ENCODE assay signal across 7 mouse cellular contexts in the genomic region with DNA sequence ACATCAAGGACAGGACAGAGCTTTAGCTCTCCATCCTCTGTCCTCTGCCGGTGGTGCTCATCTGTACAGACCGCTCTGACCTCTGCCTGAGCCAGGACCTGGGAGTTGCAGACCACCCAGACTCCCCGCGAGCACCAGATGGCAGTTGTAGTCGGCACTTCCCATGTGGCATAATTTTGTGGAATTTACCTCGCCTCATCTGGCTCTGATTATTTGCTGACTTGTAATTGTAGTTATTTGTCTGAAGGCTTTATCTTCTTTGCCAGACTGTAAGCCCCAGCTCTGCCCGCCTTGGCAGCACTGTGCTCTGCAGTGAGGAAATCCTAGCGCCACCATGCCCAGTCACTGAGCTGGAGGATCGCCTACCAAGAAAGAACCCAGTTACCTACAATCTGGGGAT. TPM values are rescaled to one million over a fixed set of nuclear protein-coding genes. Genes with fewer than 3 reads are reported as not detected.
DNase-seq lines count a peak whose midpoint lies in the region; ATAC-seq and TF ChIP-seq lines count a peak whose summit lies in the region.

No protein-coding gene starts in this region.

- H3K9me3 ChIP-seq in lung, embryonic 16.5 days (ENCODE audit: control insufficient read depth, low read length) = no peaks in the 10 kb centered on the region
- H3K9me3 ChIP-seq in lung, postnatal 0 days (ENCODE audit: low read length) = no peaks in the 10 kb centered on the region
- no peaks in the 10 kb centered on the region for H3K9me3 ChIP-seq in forebrain, embryonic 12.5 days
- H3K9me3 ChIP-seq in limb, embryonic 14.5 days (ENCODE audit: control insufficient read depth, low read length) = no peaks in the 10 kb centered on the region
- H3K9me3 ChIP-seq in stomach, embryonic 15.5 days = no peaks in the 10 kb centered on the region

- DNase-seq in lung, postnatal 0 days (ENCODE audit: low spot score) = no peak
- no peak for DNase-seq in limb, embryonic 14.5 days (ENCODE audit: low spot score)
- DNase-seq in kidney, postnatal 36 days = no peak
- no peak for DNase-seq in cerebellum, adult 2 months

- H3K27ac ChIP-seq in lung, embryonic 16.5 days (ENCODE audit: low read length) = no peak overlapping the region
- no peak overlapping the region for H3K27ac ChIP-seq in lung, postnatal 0 days (ENCODE audit: low read length)
- H3K27ac ChIP-seq in forebrain, embryonic 12.5 days = no peak overlapping the region
- H3K27ac ChIP-seq in limb, embryonic 14.5 days (replicated peaks; ENCODE audit: low read depth, low read length) = no peak overlapping the region
- H3K27ac ChIP-seq in stomach, embryonic 15.5 days = no peak overlapping the region
- H3K27ac ChIP-seq in cerebellum, adult 2 months (ENCODE audit: insufficient read depth, low read length) = no peak overlapping the region

- 0 out of 2 replicates have a peak, but pooled peaks have one; percentile 26 for ATAC-seq in lung, embryonic 16.5 days (ENCODE audit: low read depth)
- ATAC-seq in lung, postnatal 0 days = no peak
- ATAC-seq in forebrain, embryonic 12.5 days (ENCODE audit: low FRiP score) = no peak
- ATAC-seq in limb, embryonic 14.5 days (ENCODE audit: low FRiP score, low read depth) = no peak
- ATAC-seq in stomach, embryonic 15.5 days (ENCODE audit: insufficient read depth, low FRiP score, low read depth) = no peak

- no peak for TF ChIP-seq POLR2A in limb, embryonic 14.5 days (IDR thresholded peaks at IDR 0.05; ENCODE audit: borderline replicate concordance, extremely low read depth, insufficient read depth, insufficient read length)
- no peak for TF ChIP-seq POLR2A in cerebellum, adult 2 months (IDR thresholded peaks at IDR 0.05; ENCODE audit: borderline replicate concordance, insufficient read depth, low read length)

- TF ChIP-seq EP300 in lung, postnatal 0 days (IDR thresholded peaks at IDR 0.05) = no peak

- peak overlapping the region; percentile 53 for H3K4me2 ChIP-seq in lung, embryonic 16.5 days (ENCODE audit: low read depth, low read length)
- no peak overlapping the region; the same call in 1 of the 2 replicates for H3K4me2 ChIP-seq in lung, postnatal 0 days (replicated peaks; ENCODE audit: low read depth, low read length)
- H3K4me2 ChIP-seq in forebrain, embryonic 12.5 days = peak overlapping the region; percentile 35
- H3K4me2 ChIP-seq in limb, embryonic 14.5 days (replicated peaks; ENCODE audit: low read depth, low read length, severe bottlenecking) = peak overlapping the region; percentile 48
- peak overlapping the region; percentile 39 for H3K4me2 ChIP-seq in stomach, embryonic 15.5 days

- no peak for TF ChIP-seq CTCF in lung, postnatal 0 days (IDR thresholded peaks at IDR 0.05)
- TF ChIP-seq CTCF in cerebellum, adult 2 months (IDR thresholded peaks at IDR 0.05; ENCODE audit: borderline replicate concordance, insufficient read depth, low read depth, low read length) = no peak

- no peaks in the 10 kb centered on the region; the same call in 1 of the 2 replicates for H3K4me1 ChIP-seq in lung, embryonic 16.5 days (replicated peaks; ENCODE audit: control insufficient read depth, insufficient read depth, low read length)
- 0 out of 2 replicates have a peak, but pooled peaks cover 3% of the 10 kb centered on the region for H3K4me1 ChIP-seq in lung, postnatal 0 days (ENCODE audit: insufficient read depth, low read depth, low read length)
- peaks cover 10% of the 10 kb centered on the region; the same call in 1 of the 2 replicates for H3K4me1 ChIP-seq in forebrain, embryonic 12.5 days
- peaks cover 6% of the 10 kb centered on the region for H3K4me1 ChIP-seq in limb, embryonic 14.5 days (ENCODE audit: control insufficient read depth, insufficient read depth, low read length)
- 0 out of 2 replicates have a peak, but pooled peaks cover 6% of the 10 kb centered on the region for H3K4me1 ChIP-seq in stomach, embryonic 15.5 days
- H3K4me1 ChIP-seq in cerebellum, adult 2 months (ENCODE audit: control insufficient read depth, insufficient read depth, low read length) = no peaks in the 10 kb centered on the region

- no peaks in the 10 kb centered on the region for H3K36me3 ChIP-seq in lung, embryonic 16.5 days (ENCODE audit: control insufficient read depth, insufficient read depth, low read length)
- no peaks in the 10 kb centered on the region for H3K36me3 ChIP-seq in lung, postnatal 0 days (ENCODE audit: insufficient read depth, low read length)
- no peaks in the 10 kb centered on the region for H3K36me3 ChIP-seq in forebrain, embryonic 12.5 days (replicated peaks)
- H3K36me3 ChIP-seq in limb, embryonic 14.5 days (ENCODE audit: control insufficient read depth, insufficient read depth, low read length) = no peaks in the 10 kb centered on the region
- H3K36me3 ChIP-seq in stomach, embryonic 15.5 days = no peaks in the 10 kb centered on the region

- peak overlapping the region; percentile 31; the same call in 1 of the 2 replicates for H3K9ac ChIP-seq in lung, embryonic 16.5 days (ENCODE audit: low read length)
- H3K9ac ChIP-seq in lung, postnatal 0 days (replicated peaks; ENCODE audit: low read depth) = no peak overlapping the region
- H3K9ac ChIP-seq in forebrain, embryonic 12.5 days = no peak overlapping the region
- no peak overlapping the region for H3K9ac ChIP-seq in limb, embryonic 14.5 days (ENCODE audit: low read depth, low read length, severe bottlenecking)
- no peak overlapping the region for H3K9ac ChIP-seq in stomach, embryonic 15.5 days

- WGBS in lung, embryonic 16.5 days = 16% methylated on average over 9 of the region's 9 CpGs
- 15% methylated on average over 9 of the region's 9 CpGs for WGBS in lung, postnatal 0 days
- WGBS in forebrain, embryonic 12.5 days = 19% methylated on average over 9 of the region's 9 CpGs
- WGBS in limb, embryonic 14.5 days = 11% methylated on average over 9 of the region's 9 CpGs
- WGBS in stomach, embryonic 15.5 days = 17% methylated on average over 9 of the region's 9 CpGs
- WGBS in cerebellum, adult 2 months = 4% methylated on average over 9 of the region's 9 CpGs

- H3K27me3 ChIP-seq in lung, embryonic 16.5 days (ENCODE audit: control insufficient read depth, insufficient read depth, low read depth, low read length) = no peaks in the 10 kb centered on the region
- H3K27me3 ChIP-seq in lung, postnatal 0 days (replicated peaks; ENCODE audit: insufficient read depth, low read length) = no peaks in the 10 kb centered on the region
- H3K27me3 ChIP-seq in forebrain, embryonic 12.5 days = peaks cover 20% of the 10 kb centered on the region
- 0 out of 2 replicates have a peak, but pooled peaks cover 7% of the 10 kb centered on the region for H3K27me3 ChIP-seq in limb, embryonic 14.5 days (ENCODE audit: control insufficient read depth, insufficient read depth, low read length)
- no peaks in the 10 kb centered on the region for H3K27me3 ChIP-seq in stomach, embryonic 15.5 days (replicated peaks)
- no peaks in the 10 kb centered on the region for H3K27me3 ChIP-seq in cerebellum, adult 2 months (ENCODE audit: control insufficient read depth, insufficient read depth, low read length)

- peak overlapping the region; percentile 24 for H3K4me3 ChIP-seq in lung, embryonic 16.5 days (ENCODE audit: low read length)
- H3K4me3 ChIP-seq in lung, postnatal 0 days (ENCODE audit: low read depth, low read length) = no peak overlapping the region
- H3K4me3 ChIP-seq in forebrain, embryonic 12.5 days (replicated peaks) = no peak overlapping the region; the same call in 1 of the 2 replicates
- peak overlapping the region; percentile 21; the same call in 1 of the 2 replicates for H3K4me3 ChIP-seq in limb, embryonic 14.5 days (replicated peaks; ENCODE audit: low read length)
- H3K4me3 ChIP-seq in stomach, embryonic 15.5 days (replicated peaks) = no peak overlapping the region
- no peak overlapping the region for H3K4me3 ChIP-seq in cerebellum, adult 2 months (replicated peaks; ENCODE audit: insufficient read depth, low read depth, low read length)

RNA-seq across cellular contexts. Expression of a gene that starts 35.8 kb away (rescaled TPM):
- 19.1 and 22.1 TPM in 2 replicates for polyA plus RNA-seq in lung, embryonic 16.5 days (2015; fragmentation: Nextera tagmentation; extraction: Ambion mirVana)
- 15.3 and 16.4 TPM in 2 replicates for polyA plus RNA-seq in lung, postnatal 0 days (2015; fragmentation: Nextera tagmentation; extraction: Ambion mirVana)
- 33.5 and 34.9 TPM in 2 replicates for polyA plus RNA-seq in forebrain, embryonic 12.5 days (2016; fragmentation: Nextera tagmentation; extraction: Ambion mirVana)
- polyA plus RNA-seq in limb, embryonic 14.5 days (2012; rRNA removed) = 10.4 and 11.0 TPM in 2 replicates
- polyA plus RNA-seq in limb, embryonic 14.5 days (2014; fragmentation: Nextera tagmentation; extraction: Ambion mirVana) = 21.7 and 27.2 TPM in 2 replicates
- 16.0 and 16.7 TPM in 2 replicates for polyA plus RNA-seq in stomach, embryonic 15.5 days (2015; fragmentation: Nextera tagmentation; extraction: Ambion mirVana)
- 12.1 and 12.6 TPM in 2 replicates for polyA plus RNA-seq in cerebellum, adult 2 months (2012; rRNA removed)

Comparison
In these comparisons a context has a peak if more than half of its experiments do, and no peak if none do; other contexts are left out.
1. H3K4me3 ChIP-seq: peak in lung, embryonic 16.5 days (single experiment) and limb, embryonic 14.5 days (single experiment); none in lung, postnatal 0 days (single experiment), forebrain, embryonic 12.5 days (single experiment), stomach, embryonic 15.5 days (single experiment) and cerebellum, adult 2 months (single experiment).